Mouse (Mus musculus): ENCODE results near the gene Pum2. TPM values are rescaled to one million over a fixed set of nuclear protein-coding genes. Genes with fewer than 3 reads are reported as not detected.
A peak's percentile ranks its signal among the peaks of the same experiment; 100 is the strongest.
"Not testable (repeated sequence)": the region's sequence is repeated elsewhere in the genome, so short reads cannot be mapped to it uniquely, and the experiment has no call there.

Pum2 gene
- polyA plus RNA-seq (2015; fragmentation: Nextera tagmentation; extraction: Ambion mirVana) = 52.1 and 54.8 TPM in 2 replicates

- peaks cover 24% of the 10 kb centered on the region for H3K4me1 ChIP-seq
- no peaks in the 10 kb centered on the region for H3K27me3 ChIP-seq
- no peaks in the 10 kb centered on the region for H3K9me3 ChIP-seq
- ATAC-seq (ENCODE audit: low FRiP score, low read depth) = peak; percentile 95
- peak within 1 kb of the TSS; percentile 90 for H3K4me3 ChIP-seq
- H3K4me2 ChIP-seq (replicated peaks) = peak within 1 kb of the TSS; percentile 70
- H3K27ac ChIP-seq = peak within 1 kb of the TSS; percentile 96
- H3K9ac ChIP-seq = peak within 1 kb of the TSS; percentile 99
- WGBS = under 1% methylated on average over 26 of the region's 41 CpGs
- no peaks in the 10 kb centered on the region for H3K36me3 ChIP-seq
Measured at GRCm38 (mm10) chr12:8673974-8674306, at the start of gene Pum2. TSS of gene Pum2 (plus strand) at chr12:8674134.

GRCm38 (mm10) chr12:8629537-8629936 is 44.4 kb upstream of the Pum2 start:
- WGBS = 96% methylated on average over 6 of the region's 6 CpGs

DNA sequence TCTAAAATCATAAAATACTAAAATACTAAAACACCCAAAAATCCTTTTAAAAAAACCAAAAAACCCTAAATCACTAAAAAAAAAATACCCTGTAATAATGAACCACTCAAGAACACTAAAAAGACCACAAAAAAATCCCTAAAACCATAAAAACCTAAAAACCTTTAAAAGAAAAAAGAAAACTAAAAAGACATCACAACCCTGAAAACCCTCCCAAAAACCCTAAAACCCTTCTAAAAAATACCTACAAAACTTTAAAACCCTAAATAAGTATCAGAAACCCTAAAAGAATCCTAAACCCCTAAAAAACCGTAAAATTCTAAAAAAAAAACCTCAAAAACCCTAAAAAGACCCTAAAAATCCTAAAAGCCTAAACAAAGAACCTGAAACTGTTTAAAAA is 42.2 kb upstream of the Pum2 start:
- no peak overlapping the region for H3K9ac ChIP-seq
- WGBS = 89% methylated on average over 1 of the region's 1 CpGs
- no peak overlapping the region for H3K27ac ChIP-seq
- H3K4me1 ChIP-seq = no peaks in the 10 kb centered on the region
- H3K4me3 ChIP-seq = no peak overlapping the region
- H3K4me2 ChIP-seq (replicated peaks) = no peak overlapping the region
- no peaks in the 10 kb centered on the region for H3K9me3 ChIP-seq
- H3K27me3 ChIP-seq = no peaks in the 10 kb centered on the region
- H3K36me3 ChIP-seq = peaks cover 4% of the 10 kb centered on the region; the same call in 1 of the 2 replicates
- ATAC-seq (ENCODE audit: low FRiP score, low read depth) = no peak

More at GRCm38 (mm10) chr12:8629537-8629936, 44.4 kb upstream of the Pum2 start:
- no peaks in the 10 kb centered on the region for H3K9me3 ChIP-seq
- no peaks in the 10 kb centered on the region for H3K4me1 ChIP-seq
- H3K36me3 ChIP-seq = peaks cover 4% of the 10 kb centered on the region; the same call in 1 of the 2 replicates
- H3K4me3 ChIP-seq = no peak overlapping the region
- no peaks in the 10 kb centered on the region for H3K27me3 ChIP-seq
- H3K4me2 ChIP-seq (replicated peaks) = no peak overlapping the region
- ATAC-seq (ENCODE audit: low FRiP score, low read depth) = no peak
- H3K27ac ChIP-seq = no peak overlapping the region
- H3K9ac ChIP-seq = no peak overlapping the region

- H3K9ac ChIP-seq = no peak overlapping the region
- no peak overlapping the region for H3K4me3 ChIP-seq
- no peaks in the 10 kb centered on the region for H3K9me3 ChIP-seq
- H3K36me3 ChIP-seq = peaks cover 4% of the 10 kb centered on the region; the same call in 1 of the 2 replicates
- no peak overlapping the region for H3K4me2 ChIP-seq (replicated peaks)
- no peak for ATAC-seq (ENCODE audit: low FRiP score, low read depth)
- no peaks in the 10 kb centered on the region for H3K4me1 ChIP-seq
- H3K27ac ChIP-seq = no peak overlapping the region
- no peaks in the 10 kb centered on the region for H3K27me3 ChIP-seq
- WGBS = 83% methylated on average over 2 of the region's 2 CpGs
Measured at GRCm38 (mm10) chr12:8632737-8633365, 41.1 kb upstream of the Pum2 start.

- no peak overlapping the region for H3K4me2 ChIP-seq (replicated peaks)
- H3K27me3 ChIP-seq = no peaks in the 10 kb centered on the region
- H3K4me1 ChIP-seq = no peaks in the 10 kb centered on the region
- no peaks in the 10 kb centered on the region for H3K36me3 ChIP-seq
- no peaks in the 10 kb centered on the region for H3K9me3 ChIP-seq
- 93% methylated on average over 1 of the region's 1 CpGs for whole genome bisulfite sequencing
- no peak overlapping the region for H3K27ac ChIP-seq
- ATAC-seq (ENCODE audit: low FRiP score, low read depth) = no peak
- H3K4me3 ChIP-seq = no peak overlapping the region
- no peak overlapping the region for H3K9ac ChIP-seq
Measured at GRCm38 (mm10) chr12:8634306-8634705, 39.6 kb upstream of the Pum2 start.

DNA sequence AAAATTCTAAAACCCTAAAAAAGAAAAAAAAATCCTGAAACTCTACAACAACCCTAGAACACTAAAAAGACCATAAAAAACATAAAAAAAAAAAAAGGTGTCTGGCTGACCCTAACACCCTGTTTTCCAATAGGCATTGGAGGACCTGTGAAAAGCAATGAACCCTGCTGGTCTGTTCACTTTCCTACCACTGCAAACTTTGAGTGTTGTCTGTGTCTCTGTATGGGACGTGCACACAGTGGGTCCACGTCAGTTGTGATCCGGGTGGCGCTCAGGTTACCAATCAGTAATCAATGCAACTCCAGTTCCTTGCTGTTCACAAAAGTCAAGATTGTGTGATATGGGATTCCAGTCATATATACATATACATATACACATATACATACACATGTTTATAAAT is 38.4 kb upstream of the Pum2 start:
- Histone ChIP-seq H3K27me3 (no peaks in the 10 kb centered on the region), H3K9ac (no peak overlapping the region), H3K9me3 (no peaks in the 10 kb centered on the region), H3K4me3 (no peak overlapping the region), H3K27ac (no peak overlapping the region), H3K4me2 (replicated peaks) (no peak overlapping the region), H3K4me1 (0 out of 2 replicates have a peak, but pooled peaks cover 3% of the 10 kb centered on the region), H3K36me3 (no peaks in the 10 kb centered on the region)
- no peak for ATAC-seq (ENCODE audit: low FRiP score, low read depth)
- WGBS = 94% methylated on average over 4 of the region's 4 CpGs

DNA sequence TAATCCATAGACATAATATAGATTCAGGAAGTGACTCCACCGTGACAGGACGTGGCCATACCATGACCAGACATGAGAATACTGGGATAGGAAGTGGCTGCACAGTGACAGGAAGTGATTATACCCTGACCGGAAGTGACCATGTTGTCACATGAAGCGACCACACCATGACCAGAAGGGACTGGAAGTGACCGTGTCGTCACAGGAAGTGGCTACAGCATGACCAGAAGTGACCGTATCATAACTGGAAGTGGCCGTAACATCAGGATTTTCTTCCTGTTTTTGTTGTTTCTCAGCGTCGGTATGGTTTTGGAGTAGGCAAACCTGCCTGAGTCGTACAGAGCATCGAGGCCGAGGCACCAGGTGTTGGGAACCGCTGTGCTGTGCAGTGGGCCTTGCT is 37.0 kb upstream of the Pum2 start:
- no peak overlapping the region for H3K9ac ChIP-seq
- no peak for ATAC-seq (ENCODE audit: low FRiP score, low read depth)
- no peaks in the 10 kb centered on the region for H3K27me3 ChIP-seq
- 88% methylated on average over 14 of the region's 14 CpGs for WGBS
- H3K4me3 ChIP-seq = no peak overlapping the region
- no peak overlapping the region for H3K27ac ChIP-seq
- 0 out of 2 replicates have a peak, but pooled peaks cover 3% of the 10 kb centered on the region for H3K4me1 ChIP-seq
- H3K4me2 ChIP-seq (replicated peaks) = no peak overlapping the region
- no peaks in the 10 kb centered on the region for H3K9me3 ChIP-seq
- no peaks in the 10 kb centered on the region for H3K36me3 ChIP-seq

DNA sequence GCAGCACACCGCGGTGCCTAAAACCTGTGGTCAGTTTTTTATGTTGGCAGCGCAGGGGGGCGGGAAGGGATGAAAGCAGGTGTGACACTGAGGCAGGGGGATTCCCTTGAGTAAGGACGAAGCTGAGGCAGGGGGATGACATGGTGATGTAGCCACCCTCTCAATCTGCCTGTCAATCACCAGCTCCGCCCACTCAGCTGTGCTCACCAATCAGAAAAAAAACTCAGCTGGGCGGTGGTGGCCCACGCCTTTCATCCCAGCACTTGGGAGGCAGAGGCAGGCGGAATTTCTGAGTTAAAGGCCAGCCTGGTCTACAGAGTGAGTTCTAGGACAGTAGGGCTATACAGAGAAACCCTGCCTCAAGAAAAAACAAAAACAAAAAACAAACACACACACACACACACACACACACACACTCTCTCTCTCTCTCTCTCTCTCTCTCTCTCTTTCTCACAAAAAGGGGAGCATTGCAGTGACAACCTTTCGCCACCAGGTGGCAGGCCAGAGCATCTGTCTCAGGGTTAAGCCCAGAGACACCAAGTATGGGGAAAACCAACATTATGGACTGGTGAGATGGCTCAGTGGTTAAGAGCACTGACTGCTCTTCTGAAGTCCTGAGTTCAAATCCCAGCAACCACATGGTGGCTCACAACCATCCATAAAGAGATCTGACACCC is 35.4 kb upstream of the Pum2 start:
- H3K27me3 ChIP-seq; H3K4me3 ChIP-seq; H3K27ac ChIP-seq; H3K9ac ChIP-seq; H3K4me2 ChIP-seq (replicated peaks); H3K36me3 ChIP-seq; H3K9me3 ChIP-seq; ATAC-seq (ENCODE audit: low FRiP score, low read depth); H3K4me1 ChIP-seq: not testable (repeated sequence)
- 73% methylated on average over 10 of the region's 10 CpGs for WGBS

- Histone ChIP-seq H3K9ac (peak overlapping the region; percentile 58), H3K4me2 (replicated peaks) (peak overlapping the region; percentile 68), H3K4me3 (peak overlapping the region; percentile 81)
- ATAC-seq (ENCODE audit: low FRiP score, low read depth); H3K9me3 ChIP-seq; H3K36me3 ChIP-seq; H3K27me3 ChIP-seq; H3K27ac ChIP-seq; H3K4me1 ChIP-seq: not testable (repeated sequence)
- 2% methylated on average over 2 of the region's 2 CpGs for WGBS
Measured at GRCm38 (mm10) chr12:8640186-8640585, 33.7 kb upstream of the Pum2 start.

- Histone ChIP-seq H3K4me2 (replicated peaks) (peak overlapping the region; percentile 68), H3K4me3 (peak overlapping the region; percentile 81), H3K36me3 (no peaks in the 10 kb centered on the region), H3K27me3 (no peaks in the 10 kb centered on the region), H3K27ac (peak overlapping the region; percentile 95), H3K9me3 (no peaks in the 10 kb centered on the region), H3K9ac (peak overlapping the region; percentile 86), H3K4me1 (0 out of 2 replicates have a peak, but pooled peaks cover 3% of the 10 kb centered on the region)
- ATAC-seq (ENCODE audit: low FRiP score, low read depth) = peak; percentile 99
- under 1% methylated on average over 46 of the region's 47 CpGs for WGBS
Measured at GRCm38 (mm10) chr12:8640711-8641424, 33.1 kb upstream of the Pum2 start.

- no peaks in the 10 kb centered on the region for H3K36me3 ChIP-seq
- H3K4me1 ChIP-seq = 0 out of 2 replicates have a peak, but pooled peaks cover 3% of the 10 kb centered on the region
- H3K27me3 ChIP-seq = no peaks in the 10 kb centered on the region
- H3K4me3 ChIP-seq = peak overlapping the region; percentile 81
- ATAC-seq (ENCODE audit: low FRiP score, low read depth) = peak; percentile 43
- H3K9me3 ChIP-seq = no peaks in the 10 kb centered on the region
- H3K4me2 ChIP-seq (replicated peaks) = peak overlapping the region; percentile 60
- H3K27ac ChIP-seq = no peak overlapping the region
- WGBS = 4% methylated on average over 10 of the region's 10 CpGs
- peak overlapping the region; percentile 86 for H3K9ac ChIP-seq
Measured at GRCm38 (mm10) chr12:8641425-8641735, 32.6 kb upstream of the Pum2 start.

GRCm38 (mm10) chr12:8648211-8648610 is 25.7 kb upstream of the Pum2 start:
- not testable (repeated sequence) for H3K27ac ChIP-seq; ATAC-seq (ENCODE audit: low FRiP score, low read depth); H3K27me3 ChIP-seq; H3K4me2 ChIP-seq (replicated peaks); H3K9me3 ChIP-seq; H3K36me3 ChIP-seq; H3K9ac ChIP-seq; H3K4me1 ChIP-seq; H3K4me3 ChIP-seq
- 51% methylated on average over 8 of the region's 8 CpGs for WGBS

Measured in limb, embryonic 13.5 days (tissue).